Mouse (Mus musculus) liver, embryonic 16.5 days (tissue): Measurements from ENCODE around the gene Hist1h2bc. TPM values are rescaled to one million over a fixed set of nuclear protein-coding genes. Genes with fewer than 3 reads are reported as not detected.
"Not testable (repeated sequence)": the region's sequence is repeated elsewhere in the genome, so short reads cannot be mapped to it uniquely, and the experiment has no call there.

ENCODE experiments used
- ATAC-seq: fragments of 200-750 bp; cut with Nextera tagmentation; 2 replicates; pipeline ENCODE4 v1.8.0; 2017; ENCODE audit warnings: low read depth, mild to moderate bottlenecking, moderate number of reproducible peaks, moderate library complexity
- H3K27ac ChIP-seq: fragments of 300-500 bp; sonication (generic); 2 replicates; pipeline ENCODE4 v1.5.1; 2014; ENCODE audit warnings: mild to moderate bottlenecking, low read length
- H3K27me3 ChIP-seq: fragments of 300-500 bp; sonication (generic); 2 replicates; pipeline ENCODE4 v1.6.1; 2014; ENCODE audit warnings: low read depth, low read length, mixed read lengths; ENCODE audit not compliant: control insufficient read depth, insufficient read depth
- H3K36me3 ChIP-seq: fragments of 300-500 bp; sonication (generic); 2 replicates; pipeline ENCODE4 v1.6.1; 2014; ENCODE audit warnings: mild to moderate bottlenecking; ENCODE audit not compliant: control insufficient read depth, insufficient read depth
- H3K4me1 ChIP-seq: fragments of 300-500 bp; sonication (generic); 2 replicates; pipeline ENCODE4 v1.6.1; 2014; ENCODE audit warnings: low read depth, low read length, mixed read lengths; ENCODE audit not compliant: control insufficient read depth
- H3K4me2 ChIP-seq: fragments of 300-500 bp; sonication (generic); 2 replicates; pipeline ENCODE4 v1.6.1; 2014; ENCODE audit warnings: low read depth, low read length, mixed read lengths
- H3K4me3 ChIP-seq: fragments of 300-500 bp; sonication (generic); 2 replicates; pipeline ENCODE4 v1.5.1; 2014; ENCODE audit warnings: low read depth, mild to moderate bottlenecking, low read length
- H3K9ac ChIP-seq: fragments of 300-500 bp; sonication (generic); 2 replicates; pipeline ENCODE4 v1.6.1; 2014; ENCODE audit warnings: low read depth, low read length
- H3K9me3 ChIP-seq: fragments of 300-500 bp; sonication (generic); replicated peaks from 2 replicates; pipeline ENCODE4 v1.6.1; 2016; ENCODE audit warnings: low read length; ENCODE audit not compliant: control insufficient read depth
- WGBS: fragments of 180-500 bp; shearing (Covaris S2); extraction: QIAGEN DNeasy Blood & Tissue Kit; methylation state at CpG from one replicate; pipeline ENCODE4 v1.1.7; 2014; ENCODE audit not compliant: insufficient replicate concordance; 5-methylcytosine and 5-hydroxymethylcytosine counted together
- polyA plus RNA-seq: library from polyadenylated mRNA; unstranded; fragments of >200 nt; fragmentation: Nextera tagmentation; extraction: Ambion mirVana; gene quantifications from 2 replicates; pipeline ENCODE4 v1.2.1, GENCODE M21; 2015

Gene Hist1h2bc
- 202 and 220 TPM in 2 replicates for polyA plus RNA-seq

DNA sequence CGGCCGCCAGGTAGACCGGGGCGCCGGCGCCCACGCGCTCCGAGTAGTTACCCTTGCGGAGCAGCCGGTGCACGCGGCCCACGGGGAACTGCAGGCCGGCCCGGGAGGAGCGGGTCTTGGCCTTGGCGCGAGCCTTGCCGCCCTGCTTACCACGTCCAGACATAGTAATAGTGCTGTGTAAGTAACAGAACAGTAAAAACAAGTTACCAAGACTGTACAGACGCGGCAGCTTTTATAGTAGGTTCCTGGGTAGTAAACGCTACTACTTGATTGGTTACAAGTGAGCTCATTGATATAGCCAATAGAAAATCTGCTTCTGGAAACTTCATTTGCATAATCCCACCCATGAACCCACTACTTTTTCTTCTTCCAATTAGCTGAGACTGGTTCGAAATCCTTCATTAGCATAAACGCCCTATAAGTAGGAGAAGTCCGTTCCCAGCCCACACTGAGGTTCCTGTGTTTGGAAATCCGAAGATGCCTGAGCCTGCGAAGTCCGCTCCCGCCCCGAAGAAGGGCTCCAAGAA is at the start of gene Hist1h2bc, which contains the start of gene Hist1h2ac:
TSS of gene Hist1h2bc (plus strand) at position 445 of the 527 bp plus-strand sequence.
TSS of gene Hist1h2ac (minus strand) at position 194 of the 527 bp plus-strand sequence.
- Histone ChIP-seq H3K27ac (peak within 1 kb of the TSS; percentile 99), H3K27me3 (no peaks in the 10 kb centered on the region), H3K4me1 (peaks cover 26% of the 10 kb centered on the region), H3K36me3 (no peaks in the 10 kb centered on the region), H3K9me3 (no peaks in the 10 kb centered on the region), H3K9ac (peak within 1 kb of the TSS; percentile 80), H3K4me2 (peak within 1 kb of the TSS; percentile 73), H3K4me3 (peak within 1 kb of the TSS; percentile 61)
- WGBS: under 1% methylated on average over 30 of the region's 32 CpGs
- ATAC-seq: peak; percentile 94

DNA sequence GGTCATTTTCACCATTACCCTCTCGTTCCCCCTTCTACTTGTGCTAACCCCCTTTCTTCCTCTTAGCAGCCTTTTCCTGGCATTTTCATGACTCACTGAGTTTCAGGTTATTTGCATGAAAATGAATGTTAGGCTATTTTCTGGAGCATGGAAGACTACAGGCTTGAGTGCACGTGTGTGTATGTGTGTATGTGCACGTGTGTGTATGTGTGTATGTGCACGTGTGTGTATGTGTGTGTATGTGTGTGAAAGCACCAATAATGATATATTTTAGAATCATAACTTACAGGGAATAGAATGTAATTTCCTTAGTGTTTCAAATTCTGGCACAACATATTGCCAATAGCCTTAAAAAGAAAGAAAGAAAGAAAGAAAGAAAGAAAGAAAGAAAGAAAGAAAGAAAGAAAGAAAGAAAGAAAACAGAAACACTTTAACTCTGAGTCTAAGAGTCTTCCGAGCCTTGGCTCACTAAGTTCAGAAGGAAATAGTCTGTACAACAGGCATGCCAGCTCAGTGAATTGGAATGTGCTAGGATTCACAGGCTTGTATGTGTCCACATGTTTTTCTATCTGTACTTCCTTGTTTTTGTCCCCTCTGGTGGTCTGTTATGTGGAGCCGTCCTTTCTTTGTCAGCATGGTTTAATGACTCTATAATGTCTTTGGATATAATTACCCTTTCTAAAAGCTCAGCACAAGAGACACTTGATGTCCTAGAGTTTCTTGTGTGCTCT is 24.2 kb upstream of the Hist1h2bc start:
- no peaks in the 10 kb centered on the region for H3K4me1 ChIP-seq
- no peak overlapping the region for H3K9ac ChIP-seq
- no peak for ATAC-seq
- no peaks in the 10 kb centered on the region for H3K36me3 ChIP-seq
- H3K4me3 ChIP-seq: no peak overlapping the region
- no peak overlapping the region for H3K27ac ChIP-seq
- H3K4me2 ChIP-seq: no peak overlapping the region
- no peaks in the 10 kb centered on the region for H3K9me3 ChIP-seq
- 49% methylated on average over 6 of the region's 6 CpGs for WGBS
- no peaks in the 10 kb centered on the region for H3K27me3 ChIP-seq

DNA sequence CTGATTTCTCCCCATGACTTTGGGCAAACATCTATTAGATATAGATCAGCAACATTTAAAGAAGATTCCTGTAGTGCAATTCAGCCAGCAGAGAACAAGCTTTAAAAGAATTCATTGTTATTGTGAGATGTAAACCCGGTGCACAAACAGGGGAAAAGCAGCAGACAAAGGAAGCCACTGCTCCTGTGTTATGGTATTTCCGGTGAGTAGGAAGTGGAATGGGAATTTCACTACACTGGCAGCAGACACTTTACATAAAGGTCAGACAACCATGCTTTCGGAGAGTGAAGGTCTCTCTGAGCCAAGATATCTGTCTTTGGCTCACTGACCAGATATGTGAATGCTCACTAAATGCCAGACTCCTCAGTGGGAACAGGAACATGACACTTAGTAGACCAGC is 21.5 kb upstream of the Hist1h2bc start:
- WGBS: 40% methylated on average over 3 of the region's 3 CpGs
- Histone ChIP-seq H3K27me3 (no peaks in the 10 kb centered on the region), H3K4me3 (no peak overlapping the region), H3K9ac (no peak overlapping the region), H3K4me2 (no peak overlapping the region), H3K9me3 (no peaks in the 10 kb centered on the region), H3K36me3 (no peaks in the 10 kb centered on the region), H3K4me1 (no peaks in the 10 kb centered on the region), H3K27ac (no peak overlapping the region)
- no peak for ATAC-seq

DNA sequence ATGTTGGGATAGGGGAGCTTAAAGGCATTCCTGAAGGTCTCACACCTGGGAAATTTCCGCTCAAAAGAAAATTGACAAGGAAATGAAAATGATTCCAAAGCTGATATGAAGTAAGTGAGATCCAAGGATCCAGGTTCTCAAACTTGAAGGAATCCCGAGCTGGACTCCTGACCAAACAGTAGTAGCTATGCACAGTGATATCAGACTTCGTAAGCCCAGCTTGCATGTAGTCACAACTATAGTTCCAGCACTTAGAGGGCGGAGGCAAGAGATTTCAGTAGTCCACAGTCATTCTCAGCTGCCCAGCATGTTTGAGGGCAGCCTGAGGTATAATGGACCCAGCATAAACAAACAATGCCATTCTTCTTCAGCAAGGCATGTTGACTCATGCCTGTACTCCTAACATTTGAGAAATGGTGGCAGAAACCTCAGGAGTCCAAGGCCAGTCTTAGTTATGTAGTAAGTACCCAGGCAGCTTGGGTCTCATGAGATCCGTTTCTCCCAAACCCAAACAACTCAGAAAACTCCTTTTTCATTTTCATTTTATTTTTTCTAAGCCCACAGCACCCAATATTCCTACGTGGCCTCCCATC is 1.9 kb upstream of the Hist1h2bc start:
- H3K4me3 ChIP-seq: peak overlapping the region; percentile 61
- 58% methylated on average over 6 of the region's 6 CpGs for WGBS
- no peak for ATAC-seq
- peak overlapping the region; percentile 73 for H3K4me2 ChIP-seq
- peak overlapping the region; percentile 80 for H3K9ac ChIP-seq
- H3K9me3 ChIP-seq: no peaks in the 10 kb centered on the region
- H3K36me3 ChIP-seq: no peaks in the 10 kb centered on the region
- H3K27me3 ChIP-seq: no peaks in the 10 kb centered on the region
- peak overlapping the region; percentile 99 for H3K27ac ChIP-seq
- peaks cover 21% of the 10 kb centered on the region for H3K4me1 ChIP-seq

DNA sequence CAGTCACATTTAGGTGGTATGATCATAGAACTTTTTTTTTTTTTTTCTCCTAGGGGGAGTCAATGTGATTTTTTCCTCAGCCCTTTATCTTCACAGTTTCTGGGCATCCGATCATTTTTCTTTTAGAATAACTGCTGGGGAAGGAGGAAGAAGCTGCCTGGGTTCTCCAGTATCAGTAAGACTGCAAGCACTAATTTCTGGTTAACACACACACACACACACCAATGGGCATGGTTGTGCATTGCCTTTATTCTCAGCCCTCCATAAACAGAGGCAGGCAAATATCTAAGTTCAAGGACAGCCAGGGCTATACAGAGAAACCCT is 1.4 kb upstream of the Hist1h2bc start:
- H3K4me3 ChIP-seq: peak overlapping the region; percentile 61
- no peak for ATAC-seq
- WGBS: 4% methylated on average over 1 of the region's 1 CpGs
- H3K9ac ChIP-seq: peak overlapping the region; percentile 80
- H3K4me2 ChIP-seq: peak overlapping the region; percentile 73
- H3K9me3 ChIP-seq: no peaks in the 10 kb centered on the region
- H3K27ac ChIP-seq: peak overlapping the region; percentile 99
- no peaks in the 10 kb centered on the region for H3K27me3 ChIP-seq
- no peaks in the 10 kb centered on the region for H3K36me3 ChIP-seq
- H3K4me1 ChIP-seq: peaks cover 22% of the 10 kb centered on the region

DNA sequence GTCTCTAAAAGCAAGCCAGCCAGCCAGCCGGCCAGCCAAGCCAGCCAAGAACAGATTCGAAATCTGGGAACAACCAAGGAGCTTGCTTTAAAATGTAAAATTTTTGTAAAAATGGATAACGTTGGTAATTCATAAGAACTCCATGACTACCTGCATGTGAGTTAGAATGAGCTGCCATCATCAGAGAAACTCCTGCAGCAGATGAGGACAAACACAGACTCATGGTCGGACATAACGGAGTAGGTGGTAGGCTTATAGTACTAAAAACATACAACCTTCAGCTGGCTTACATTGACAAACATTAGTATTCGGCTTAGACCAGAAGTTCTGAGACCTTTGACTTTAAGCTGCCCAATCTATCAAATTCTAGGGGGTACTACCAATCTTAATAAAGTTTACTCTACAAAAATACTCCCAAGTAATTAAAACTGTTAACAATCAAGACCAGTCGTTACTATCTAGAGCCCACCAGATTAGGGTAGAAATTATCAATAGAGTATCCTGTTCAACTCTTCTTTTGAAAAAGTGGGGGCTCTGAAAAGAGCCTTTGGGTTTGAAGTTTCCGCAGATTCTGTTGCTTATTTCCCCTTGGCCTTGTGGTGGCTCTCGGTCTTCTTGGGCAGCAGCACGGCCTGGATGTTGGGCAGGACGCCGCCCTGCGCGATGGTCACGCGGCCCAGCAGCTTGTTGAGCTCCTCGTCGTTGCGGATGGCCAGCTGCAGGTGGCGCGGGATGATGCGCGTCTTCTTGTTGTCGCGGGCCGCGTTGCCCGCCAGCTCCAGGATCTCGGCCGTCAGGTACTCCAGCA is 848 bp upstream of the Hist1h2bc start:
- not testable (repeated sequence) for H3K27me3 ChIP-seq, H3K9me3 ChIP-seq, H3K36me3 ChIP-seq, ATAC-seq
- peak overlapping the region; percentile 73 for H3K4me2 ChIP-seq
- H3K27ac ChIP-seq: peak overlapping the region; percentile 99
- WGBS: 10% methylated on average over 10 of the region's 30 CpGs
- peak overlapping the region; percentile 61 for H3K4me3 ChIP-seq
- H3K4me1 ChIP-seq: peaks cover 22% of the 10 kb centered on the region
- peak overlapping the region; percentile 80 for H3K9ac ChIP-seq

DNA sequence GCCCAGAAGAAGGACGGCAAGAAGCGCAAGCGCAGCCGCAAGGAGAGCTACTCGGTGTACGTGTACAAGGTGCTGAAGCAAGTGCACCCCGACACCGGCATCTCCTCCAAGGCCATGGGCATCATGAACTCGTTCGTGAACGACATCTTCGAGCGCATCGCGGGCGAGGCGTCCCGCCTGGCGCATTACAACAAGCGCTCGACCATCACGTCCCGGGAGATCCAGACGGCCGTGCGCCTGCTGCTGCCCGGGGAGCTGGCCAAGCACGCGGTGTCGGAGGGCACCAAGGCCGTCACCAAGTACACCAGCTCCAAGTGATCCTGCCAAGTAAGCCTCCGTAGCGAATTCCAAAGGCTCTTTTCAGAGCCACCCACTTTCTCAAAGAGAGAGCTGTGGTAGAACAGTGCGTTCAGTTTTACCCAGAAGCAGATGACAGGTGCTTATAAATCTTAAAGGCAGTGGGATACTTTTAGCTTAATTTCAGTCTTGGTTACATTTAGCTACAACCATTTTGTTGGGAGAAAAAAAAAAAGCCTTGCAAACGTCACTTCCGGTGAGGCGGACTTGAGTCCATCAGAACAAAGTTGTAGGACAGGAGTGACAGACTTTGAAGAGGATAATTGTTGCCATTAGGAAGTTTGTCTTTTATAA is 421 bp downstream of the Hist1h2bc start:
- peak overlapping the region; percentile 54 for H3K4me2 ChIP-seq
- not testable (repeated sequence) for H3K9me3 ChIP-seq, H3K27me3 ChIP-seq, H3K36me3 ChIP-seq
- H3K27ac ChIP-seq: peak overlapping the region; percentile 99
- WGBS: under 1% methylated on average over 13 of the region's 37 CpGs
- H3K4me1 ChIP-seq: peaks cover 30% of the 10 kb centered on the region
- H3K4me3 ChIP-seq: peak overlapping the region; percentile 61
- H3K9ac ChIP-seq: peak overlapping the region; percentile 64
- peak; percentile 17; the same call in 1 of the 2 replicates for ATAC-seq

DNA sequence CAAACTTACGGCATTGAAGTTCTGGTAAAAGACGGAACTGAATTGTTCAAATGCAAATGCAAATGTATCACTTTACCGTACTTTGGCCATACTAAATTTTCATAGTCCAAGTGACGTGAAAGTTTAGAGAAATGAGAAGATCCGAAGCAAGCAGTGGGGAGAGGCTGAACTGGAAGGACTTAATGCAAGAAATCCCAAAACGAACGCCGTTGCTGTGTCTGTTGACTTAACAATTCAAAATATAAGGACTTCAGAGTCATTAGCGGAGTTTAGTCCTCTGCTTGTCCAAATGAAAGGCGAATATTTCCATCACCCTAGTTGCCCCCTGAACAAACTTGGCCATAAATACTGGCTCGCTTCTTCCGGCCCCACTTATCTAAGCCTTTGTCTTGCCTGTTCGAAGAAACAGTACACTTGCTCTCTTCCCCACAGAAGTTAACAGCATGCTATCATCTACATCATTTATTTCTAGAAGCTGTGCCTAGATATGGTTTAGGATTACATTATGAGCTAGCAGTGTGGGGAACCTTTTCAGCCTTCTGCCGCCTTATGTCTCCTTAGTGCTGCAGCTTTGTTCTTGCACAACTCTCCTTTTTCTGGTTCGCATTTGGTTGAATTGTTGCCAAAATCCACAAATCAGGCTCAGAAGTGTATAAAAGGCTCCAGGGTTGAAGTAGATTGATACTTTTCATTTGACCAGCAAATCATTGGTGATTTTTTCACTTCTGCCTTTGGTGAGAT is 1.3 kb downstream of the Hist1h2bc start:
- Histone ChIP-seq H3K9me3 (no peaks in the 10 kb centered on the region), H3K9ac (peak overlapping the region; percentile 64), H3K36me3 (no peaks in the 10 kb centered on the region), H3K27ac (peak overlapping the region; percentile 99), H3K4me3 (peak overlapping the region; percentile 61), H3K27me3 (no peaks in the 10 kb centered on the region), H3K4me2 (peak overlapping the region; percentile 54), H3K4me1 (peaks cover 32% of the 10 kb centered on the region)
- WGBS: 4% methylated on average over 15 of the region's 15 CpGs
- ATAC-seq: no peak
